Mouse (Mus musculus) kidney, adult 2 months (tissue): ENCODE measurements around the gene Nup210.

Source experiments
- CTCF ChIP-seq: fragments of 200-500 bp; conservative IDR thresholded peaks from 2 replicates; pipeline ENCODE4 v1.5.1; 2011; ENCODE audit warnings: low read depth, mild to moderate bottlenecking, control low read depth, low read length, moderate library complexity, mixed read lengths; ENCODE audit not compliant: insufficient read depth, insufficient read length
- POLR2A ChIP-seq: fragments of 200-500 bp; IDR thresholded peaks from one replicate; pipeline ENCODE4 v1.6.1; 2011; ENCODE audit warnings: low read depth, low read length, control low read depth

- TF ChIP-seq CTCF (no peak), POLR2A (no peak)
Observed at GRCm38 (mm10) chr6:91014198-91014958, 102.3 kb downstream of the Nup210 start.
